Mouse (Mus musculus): ENCODE results near the gene Lrrn4cl. TPM values are rescaled to one million over a fixed set of nuclear protein-coding genes. Genes with fewer than 3 reads are reported as not detected.

The Lrrn4cl gene
- polyA plus RNA-seq (2015; fragmentation: Nextera tagmentation; extraction: Ambion mirVana), result 0.84 and 1.3 TPM in 2 replicates

GRCm38 (mm10) chr19:8850402-8850901, at the start of gene Lrrn4cl:
TSS of gene Lrrn4cl (plus strand) at chr19:8850768.
- 0 out of 2 replicates have a peak within 1 kb of the TSS, but pooled peaks have one; percentile 3 for H3K9ac ChIP-seq
- H3K4me1 ChIP-seq, result peaks cover 8% of the 10 kb centered on the region
- H3K4me2 ChIP-seq, result peak within 1 kb of the TSS; percentile 12; the same call in 1 of the 2 replicates
- no peak within 1 kb of the TSS for H3K27ac ChIP-seq
- no peak within 1 kb of the TSS for H3K4me3 ChIP-seq (replicated peaks)
- no peaks in the 10 kb centered on the region for H3K27me3 ChIP-seq
- peaks cover 32% of the 10 kb centered on the region for H3K36me3 ChIP-seq
- 30% methylated on average over 7 of the region's 7 CpGs for WGBS
- ATAC-seq (replicated peaks; ENCODE audit: low FRiP score), result peak; percentile 78; the same call in 1 of the 2 replicates
- no peaks in the 10 kb centered on the region for H3K9me3 ChIP-seq (replicated peaks)

DNA sequence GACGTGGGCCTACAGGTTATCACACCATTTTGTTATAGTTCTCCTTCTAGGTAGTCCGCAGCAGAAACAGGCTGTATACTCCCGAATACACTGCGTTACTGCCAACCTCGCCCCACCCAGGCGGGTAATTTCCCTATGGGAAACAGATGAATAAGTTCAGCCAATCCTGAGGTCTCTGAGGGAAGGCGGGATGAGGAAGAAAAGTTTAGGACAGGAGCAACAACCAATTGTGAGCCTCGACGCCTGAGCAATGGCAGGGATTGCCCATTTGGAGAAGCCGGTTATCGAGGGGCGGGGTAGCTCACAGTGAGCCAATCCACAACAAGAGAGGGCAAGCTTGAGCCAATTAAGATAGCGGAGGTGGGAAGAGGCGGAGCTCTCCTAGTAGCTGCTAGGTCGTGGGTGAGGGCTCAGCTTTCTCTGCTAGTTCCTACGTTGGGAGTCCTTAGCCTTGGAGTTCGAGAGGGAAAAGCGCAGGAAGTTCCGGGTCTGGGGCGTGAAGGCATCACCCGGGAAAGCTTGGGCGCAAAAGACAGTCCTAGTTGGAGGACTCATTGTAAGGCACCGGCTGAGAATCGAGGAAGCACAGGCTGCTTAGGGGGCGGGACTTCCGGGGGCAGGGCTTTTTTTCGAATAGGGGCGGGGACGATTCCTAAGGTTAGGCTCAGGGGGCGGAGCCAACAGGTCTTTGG, 48.3 kb upstream of the Lrrn4cl start, which contains the start of gene Zbtb3:
Gene Zbtb3, plus strand, starts transcription at position 426 of the 692 bp plus-strand sequence.
- WGBS, result under 1% methylated on average over 30 of the region's 30 CpGs
- ATAC-seq (replicated peaks; ENCODE audit: low FRiP score), result peak; percentile 97
- Histone ChIP-seq H3K9me3 (replicated peaks) (no peaks in the 10 kb centered on the region), H3K36me3 (peaks cover 38% of the 10 kb centered on the region), H3K27me3 (no peaks in the 10 kb centered on the region), H3K9ac (peak within 1 kb of the TSS; percentile 60), H3K4me3 (replicated peaks) (peak within 1 kb of the TSS; percentile 79), H3K4me1 (peaks cover 29% of the 10 kb centered on the region), H3K4me2 (peak within 1 kb of the TSS; percentile 76), H3K27ac (peak within 1 kb of the TSS; percentile 97)

DNA sequence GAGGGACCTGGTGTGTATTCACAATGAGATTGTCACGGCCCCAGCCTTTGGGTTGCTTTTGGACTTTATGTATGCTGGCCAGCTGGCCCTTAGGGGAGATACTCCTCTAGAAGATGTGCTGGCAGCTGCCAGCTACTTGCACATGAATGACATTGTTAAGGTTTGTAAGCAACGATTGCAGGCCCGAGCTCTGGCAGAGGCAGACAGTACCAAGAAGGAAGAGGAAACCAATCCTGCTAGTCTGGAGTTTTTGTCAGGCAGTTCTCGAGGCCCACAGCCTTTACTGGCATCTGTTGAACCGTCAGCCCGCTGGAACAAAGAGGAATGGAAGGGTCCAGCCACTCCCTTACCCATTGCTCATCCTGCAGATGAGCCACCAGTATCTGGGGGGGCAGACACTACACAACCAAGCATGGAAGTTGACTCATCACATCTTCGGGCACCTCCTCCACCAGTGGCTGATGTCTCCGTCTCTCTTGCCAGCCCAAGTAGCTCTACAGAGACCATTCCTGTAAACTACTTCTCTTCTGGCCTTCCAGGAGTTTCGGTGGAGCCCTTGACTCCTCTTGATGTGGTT, 47.3 kb upstream of the Lrrn4cl start:
- Histone ChIP-seq H3K4me2 (peak overlapping the region; percentile 76), H3K4me1 (peaks cover 23% of the 10 kb centered on the region), H3K27me3 (no peaks in the 10 kb centered on the region), H3K9ac (no peak overlapping the region), H3K9me3 (replicated peaks) (no peaks in the 10 kb centered on the region), H3K27ac (peak overlapping the region; percentile 97), H3K4me3 (replicated peaks) (peak overlapping the region; percentile 79), H3K36me3 (peaks cover 48% of the 10 kb centered on the region)
- no peak for ATAC-seq (replicated peaks; ENCODE audit: low FRiP score)
- 87% methylated on average over 9 of the region's 9 CpGs for WGBS

- 90% methylated on average over 11 of the region's 11 CpGs for WGBS
- H3K4me2 ChIP-seq, result no peak overlapping the region
- no peaks in the 10 kb centered on the region for H3K9me3 ChIP-seq (replicated peaks)
- peaks cover 23% of the 10 kb centered on the region for H3K4me1 ChIP-seq
- H3K27me3 ChIP-seq, result no peaks in the 10 kb centered on the region
- no peak overlapping the region for H3K27ac ChIP-seq
- H3K36me3 ChIP-seq, result peaks cover 56% of the 10 kb centered on the region
- no peak for ATAC-seq (replicated peaks; ENCODE audit: low FRiP score)
- H3K9ac ChIP-seq, result no peak overlapping the region
- no peak overlapping the region for H3K4me3 ChIP-seq (replicated peaks)
Measured at GRCm38 (mm10) chr19:8803879-8804660, 46.5 kb upstream of the Lrrn4cl start.

GRCm38 (mm10) chr19:8806810-8807209, 43.8 kb upstream of the Lrrn4cl start:
- peaks cover 20% of the 10 kb centered on the region for H3K4me1 ChIP-seq
- no peaks in the 10 kb centered on the region for H3K9me3 ChIP-seq (replicated peaks)
- no peak overlapping the region for H3K4me3 ChIP-seq (replicated peaks)
- 95% methylated on average over 5 of the region's 5 CpGs for WGBS
- H3K9ac ChIP-seq, result no peak overlapping the region
- H3K27ac ChIP-seq, result no peak overlapping the region
- ATAC-seq (replicated peaks; ENCODE audit: low FRiP score), result no peak
- no peak overlapping the region for H3K4me2 ChIP-seq
- H3K27me3 ChIP-seq, result no peaks in the 10 kb centered on the region
- H3K36me3 ChIP-seq, result peaks cover 78% of the 10 kb centered on the region

DNA sequence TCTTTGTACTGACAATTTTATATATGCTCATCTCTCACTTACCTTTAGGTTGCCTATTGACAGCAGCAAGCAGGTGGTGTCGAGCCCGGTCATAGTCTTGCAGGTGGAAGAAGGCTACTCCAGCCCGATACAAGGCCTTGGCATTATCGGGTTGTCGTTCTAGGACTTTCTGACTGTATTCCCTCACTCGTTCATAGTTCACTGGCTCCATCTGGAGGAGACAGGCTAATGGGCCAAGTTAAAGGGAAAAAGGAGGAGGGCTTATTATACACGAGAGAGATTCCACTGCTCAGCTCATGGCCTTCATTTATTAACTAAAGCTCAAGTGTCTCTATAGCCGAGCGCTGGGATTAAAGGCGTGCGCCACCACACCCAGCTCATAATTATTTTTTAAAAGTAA, 34.8 kb upstream of the Lrrn4cl start:
- no peaks in the 10 kb centered on the region for H3K27me3 ChIP-seq
- 0 out of 2 replicates have a peak overlapping the region, but pooled peaks have one; percentile 27 for H3K4me2 ChIP-seq
- no peak overlapping the region for H3K4me3 ChIP-seq (replicated peaks)
- WGBS, result 61% methylated on average over 11 of the region's 11 CpGs
- no peak overlapping the region for H3K9ac ChIP-seq
- H3K27ac ChIP-seq, result peak overlapping the region; percentile 27; the same call in 1 of the 2 replicates
- peaks cover 61% of the 10 kb centered on the region for H3K36me3 ChIP-seq
- H3K9me3 ChIP-seq (replicated peaks), result no peaks in the 10 kb centered on the region
- no peak for ATAC-seq (replicated peaks; ENCODE audit: low FRiP score)
- H3K4me1 ChIP-seq, result peaks cover 27% of the 10 kb centered on the region

DNA sequence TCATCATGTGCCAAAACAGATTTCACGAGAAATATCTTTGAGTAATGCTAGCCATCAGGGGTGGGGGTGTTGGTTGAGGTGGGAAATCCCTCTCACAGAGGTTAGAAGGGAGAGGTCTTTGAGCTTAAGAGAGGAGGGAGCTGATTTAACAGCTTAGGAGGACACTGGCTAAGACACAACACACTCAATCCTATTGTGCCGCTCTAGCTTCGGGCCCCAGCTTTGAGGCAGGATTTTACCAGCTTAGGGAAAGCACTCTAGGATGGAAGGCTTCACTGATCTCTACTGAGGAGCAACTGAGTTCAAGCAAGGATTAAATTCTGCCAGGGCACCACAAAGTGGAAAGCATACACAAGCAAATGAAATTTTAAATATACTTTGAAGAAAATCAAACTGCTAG, 33.6 kb upstream of the Lrrn4cl start:
- peaks cover 50% of the 10 kb centered on the region for H3K36me3 ChIP-seq
- peak overlapping the region; percentile 88 for H3K4me2 ChIP-seq
- H3K27ac ChIP-seq, result no peak overlapping the region
- H3K4me3 ChIP-seq (replicated peaks), result peak overlapping the region; percentile 17; the same call in 1 of the 2 replicates
- 84% methylated on average over 3 of the region's 3 CpGs for WGBS
- no peaks in the 10 kb centered on the region for H3K27me3 ChIP-seq
- peak overlapping the region; percentile 28; the same call in 1 of the 2 replicates for H3K9ac ChIP-seq
- ATAC-seq (replicated peaks; ENCODE audit: low FRiP score), result no peak
- H3K9me3 ChIP-seq (replicated peaks), result no peaks in the 10 kb centered on the region
- H3K4me1 ChIP-seq, result peaks cover 30% of the 10 kb centered on the region

DNA sequence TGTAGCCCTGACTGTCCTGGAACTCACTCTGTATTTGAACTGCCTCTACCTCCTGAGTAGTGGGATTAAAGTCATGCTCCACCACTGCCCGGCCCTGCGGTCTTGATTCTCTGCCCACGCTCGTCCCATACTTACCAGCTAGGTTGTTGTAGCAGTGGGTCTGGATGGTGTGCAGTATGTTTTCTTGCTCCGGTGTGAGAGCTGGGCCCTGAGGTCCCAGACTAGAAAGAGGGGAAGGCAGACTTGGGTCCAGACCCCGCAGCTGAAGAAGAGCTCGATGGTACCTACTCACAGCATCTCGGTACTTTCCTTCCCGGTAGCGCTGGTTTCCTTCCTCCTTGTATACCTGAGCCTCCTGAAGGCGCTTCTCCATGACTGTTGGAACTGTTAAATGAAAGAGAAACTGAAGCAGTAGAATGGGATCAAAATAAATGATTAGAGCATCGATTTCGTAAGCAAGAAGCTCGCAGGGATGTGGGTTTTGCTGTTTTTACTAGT, 32.2 kb upstream of the Lrrn4cl start:
- Histone ChIP-seq H3K36me3 (peaks cover 45% of the 10 kb centered on the region), H3K4me1 (peaks cover 43% of the 10 kb centered on the region), H3K4me2 (peak overlapping the region; percentile 88), H3K9me3 (replicated peaks) (no peaks in the 10 kb centered on the region), H3K9ac (peak overlapping the region; percentile 82), H3K27ac (peak overlapping the region; percentile 100), H3K27me3 (no peaks in the 10 kb centered on the region), H3K4me3 (replicated peaks) (peak overlapping the region; percentile 88)
- ATAC-seq (replicated peaks; ENCODE audit: low FRiP score), result no peak
- WGBS, result 19% methylated on average over 14 of the region's 14 CpGs

DNA sequence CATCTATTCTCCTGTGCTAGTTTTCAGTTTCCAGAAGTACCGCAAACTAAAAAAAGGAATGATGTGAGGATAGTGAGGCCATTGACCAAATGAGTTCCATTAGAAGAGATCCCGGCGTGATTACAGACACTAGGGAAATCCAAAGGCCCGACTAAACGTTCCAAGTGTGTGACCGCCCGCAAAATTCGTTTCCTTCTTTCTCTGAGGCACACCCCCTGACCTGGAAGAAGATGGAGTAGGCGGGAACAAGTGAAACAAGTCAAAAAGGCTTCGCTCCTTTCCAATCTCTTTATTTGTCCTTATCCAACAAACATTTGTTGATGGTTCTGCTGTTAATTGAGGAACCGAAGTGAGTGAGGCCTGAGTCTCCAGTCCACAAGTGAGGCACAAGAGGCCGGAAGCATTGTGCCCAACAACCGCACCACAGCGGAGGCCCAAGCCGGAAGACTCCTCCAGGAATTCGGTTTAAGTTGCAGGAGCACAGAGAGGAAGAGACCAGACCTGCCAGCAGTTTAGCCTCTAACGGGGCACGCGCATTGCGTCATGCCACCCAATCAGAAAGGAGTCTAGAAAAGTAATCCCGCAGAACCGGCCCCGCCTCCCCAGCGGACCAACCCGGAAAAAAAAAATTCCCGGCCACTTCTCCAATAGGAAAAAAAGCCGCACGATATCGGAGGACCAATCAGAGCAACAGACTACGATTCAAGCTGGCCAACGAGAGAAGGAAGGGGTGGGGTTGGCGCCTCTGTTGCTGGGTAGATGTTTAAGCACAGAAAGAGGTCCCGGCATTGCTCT, 31.6 kb upstream of the Lrrn4cl start, which contains the start of gene Ttc9c:
Gene Ttc9c, minus strand, starts transcription at position 533 of the 795 bp plus-strand sequence.
- no peaks in the 10 kb centered on the region for H3K9me3 ChIP-seq (replicated peaks)
- ATAC-seq (replicated peaks; ENCODE audit: low FRiP score), result peak; percentile 93
- H3K27me3 ChIP-seq, result no peaks in the 10 kb centered on the region
- H3K4me3 ChIP-seq (replicated peaks), result peak within 1 kb of the TSS; percentile 88
- peaks cover 44% of the 10 kb centered on the region for H3K4me1 ChIP-seq
- H3K4me2 ChIP-seq, result peak within 1 kb of the TSS; percentile 88
- peak within 1 kb of the TSS; percentile 99 for H3K9ac ChIP-seq
- H3K36me3 ChIP-seq, result peaks cover 45% of the 10 kb centered on the region
- WGBS, result under 1% methylated on average over 33 of the region's 33 CpGs
- peak within 1 kb of the TSS; percentile 100 for H3K27ac ChIP-seq

DNA sequence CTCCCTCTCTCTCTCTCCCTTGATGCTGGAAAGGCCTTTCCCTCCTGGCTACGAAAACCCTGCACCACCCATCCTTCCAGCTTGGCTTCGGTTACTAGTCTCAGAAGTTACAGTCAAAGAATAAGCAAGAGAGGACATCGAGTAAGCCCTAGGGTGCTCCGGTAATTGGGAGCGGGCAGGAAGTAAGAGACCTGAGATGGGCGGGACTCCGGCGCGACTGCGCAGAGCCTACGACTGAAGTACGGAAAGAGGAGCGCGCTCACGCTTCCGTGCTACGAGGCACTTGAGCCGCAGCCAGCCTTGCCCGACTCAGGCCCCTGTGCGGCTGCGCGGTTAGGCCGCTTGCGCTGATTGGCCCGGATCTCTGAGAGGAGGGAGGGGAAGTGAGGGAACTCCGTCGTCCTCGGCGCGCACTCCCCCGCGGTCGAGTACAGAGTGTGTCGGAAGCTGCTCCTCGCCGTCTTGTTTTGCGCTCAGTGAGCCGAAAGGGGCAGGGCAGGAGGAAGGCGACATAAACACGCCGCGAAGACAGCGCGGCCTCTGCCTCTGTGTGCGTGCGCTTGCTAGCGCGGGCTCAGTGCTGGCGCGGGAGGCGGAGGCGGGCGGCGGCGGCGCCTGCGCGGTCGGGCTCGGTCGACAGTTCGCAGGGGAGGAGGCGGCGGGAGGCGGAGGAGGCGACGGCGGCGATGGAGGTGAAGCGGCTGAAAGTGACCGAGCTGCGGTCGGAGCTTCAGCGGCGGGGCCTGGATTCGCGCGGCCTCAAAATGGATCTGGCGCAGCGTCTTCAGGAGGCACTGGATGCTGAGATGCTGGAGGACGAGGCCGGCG, 30.8 kb upstream of the Lrrn4cl start, which contains the start of gene Hnrnpul2:
Gene Hnrnpul2, plus strand, starts transcription at position 415 of the 828 bp plus-strand sequence.
- Histone ChIP-seq H3K27me3 (no peaks in the 10 kb centered on the region), H3K4me1 (peaks cover 44% of the 10 kb centered on the region), H3K27ac (peak within 1 kb of the TSS; percentile 100), H3K4me3 (replicated peaks) (peak within 1 kb of the TSS; percentile 88), H3K9me3 (replicated peaks) (no peaks in the 10 kb centered on the region), H3K36me3 (peaks cover 46% of the 10 kb centered on the region), H3K9ac (peak within 1 kb of the TSS; percentile 99), H3K4me2 (peak within 1 kb of the TSS; percentile 88)
- WGBS, result under 1% methylated on average over 83 of the region's 83 CpGs
- ATAC-seq (replicated peaks; ENCODE audit: low FRiP score), result peak; percentile 95

Measured in kidney, embryonic 15.5 days (tissue).